In the genomic region with DNA sequence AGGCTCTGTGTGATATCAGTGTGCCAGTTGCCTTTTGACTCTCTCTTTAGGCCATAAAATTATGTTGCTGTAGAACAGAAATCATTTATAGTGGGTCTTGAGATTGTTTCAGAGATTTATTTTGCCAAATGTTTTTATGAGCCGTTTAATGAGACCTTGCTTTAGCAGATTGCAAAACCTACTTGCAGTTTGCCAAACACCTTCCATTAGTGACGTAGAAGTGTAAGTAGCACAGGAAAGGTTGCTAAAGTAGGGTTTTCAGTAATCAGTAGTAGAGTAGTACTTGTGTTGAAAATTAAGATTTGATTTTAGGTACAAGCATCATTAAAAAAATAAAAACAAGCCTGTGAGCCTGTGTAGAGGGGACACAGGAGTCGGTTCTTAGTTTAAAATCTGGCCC, we compare ENCODE assay signal across 18 mouse cellular contexts.
"Had no signal": no experiment of that assay in that cellular context is flagged by ENCODE, and none has a peak within 500 bp of the region (broad histone marks: within the 10 kb centered on the region; RNA-seq: fewer than 3 reads in every experiment).

No protein-coding gene starts in this region.

- H3K9ac ChIP-seq: lung, embryonic 14.5 days; midbrain, embryonic 12.5 days; neural tube, embryonic 13.5 days; neural tube, embryonic 15.5 days; stomach, embryonic 15.5 days had no signal

- H3K27me3 ChIP-seq: midbrain, embryonic 12.5 days; neural tube, embryonic 13.5 days; neural tube, embryonic 15.5 days; stomach, embryonic 15.5 days had no signal

- H3K4me2 ChIP-seq: lung, embryonic 14.5 days; midbrain, embryonic 12.5 days; neural tube, embryonic 13.5 days; neural tube, embryonic 15.5 days; stomach, embryonic 15.5 days had no signal

- H3K9me3 ChIP-seq: midbrain, embryonic 10.5 days; midbrain, embryonic 12.5 days; neural tube, embryonic 13.5 days; neural tube, embryonic 15.5 days; stomach, embryonic 15.5 days had no signal

- H3K27ac ChIP-seq: macrophage; midbrain, embryonic 10.5 days; midbrain, embryonic 12.5 days; neural tube, embryonic 13.5 days; neural tube, embryonic 15.5 days; stomach, embryonic 15.5 days; stomach, postnatal 0 days had no signal

- DNase-seq: lung, adult 18-20 months; lung, embryonic 14.5 days; lung, postnatal 10 days; lung, postnatal 36 days; midbrain, embryonic 14.5 days; right cerebral cortex, postnatal 14 days; thymus, adult 2 months; thymus, postnatal 25 days; thymus, postnatal 4 days had no signal

- H3K4me3 ChIP-seq: midbrain, embryonic 10.5 days; midbrain, embryonic 12.5 days; myocyte; neural tube, embryonic 13.5 days; neural tube, embryonic 15.5 days; stomach, embryonic 15.5 days had no signal

- H3K4me1 ChIP-seq: midbrain, embryonic 10.5 days; midbrain, embryonic 12.5 days; neural tube, embryonic 15.5 days; stomach, embryonic 15.5 days had no signal

- ATAC-seq: midbrain, embryonic 16.5 days had no signal

- H3K36me3 ChIP-seq: midbrain, embryonic 10.5 days; midbrain, embryonic 12.5 days; neural tube, embryonic 13.5 days; neural tube, embryonic 15.5 days; stomach, embryonic 15.5 days had no signal
